Mouse (Mus musculus) embryonic facial prominence, embryonic 12.5 days (tissue): Measurements from ENCODE around the gene Hopx. TPM values are rescaled to one million over a fixed set of nuclear protein-coding genes. Genes with fewer than 3 reads are reported as not detected.

Source experiments
- ATAC-seq: fragments of 200-750 bp; cut with Nextera tagmentation; 2 replicates; pipeline ENCODE4 v1.8.0; 2017; ENCODE audit not compliant: insufficient number of reproducible peaks, insufficient read depth, low FRiP score, low TSS enrichment
- H3K27ac ChIP-seq: fragments of 300-500 bp; sonication (generic); 2 replicates; pipeline ENCODE4 v1.5.1; 2016; ENCODE audit warnings: mild to moderate bottlenecking
- H3K27me3 ChIP-seq: fragments of 300-500 bp; sonication (generic); 2 replicates; pipeline ENCODE4 v1.6.1; 2016; ENCODE audit warnings: mild to moderate bottlenecking, moderate library complexity
- H3K36me3 ChIP-seq: fragments of 300-500 bp; sonication (generic); 2 replicates; pipeline ENCODE4 v1.6.1; 2016; ENCODE audit warnings: mild to moderate bottlenecking
- H3K4me1 ChIP-seq: fragments of 300-500 bp; sonication (generic); 2 replicates; pipeline ENCODE4 v1.6.1; 2016
- H3K4me2 ChIP-seq: fragments of 300-500 bp; sonication (generic); replicated peaks from 2 replicates; pipeline ENCODE4 v1.6.1; 2016; ENCODE audit warnings: mild to moderate bottlenecking, moderate library complexity
- H3K4me3 ChIP-seq: fragments of 300-500 bp; sonication (generic); 2 replicates; pipeline ENCODE4 v1.5.1; 2016; ENCODE audit warnings: mild to moderate bottlenecking
- H3K9ac ChIP-seq: fragments of 300-500 bp; sonication (generic); 2 replicates; pipeline ENCODE4 v1.6.1; 2016; ENCODE audit warnings: mild to moderate bottlenecking, moderate library complexity
- H3K9me3 ChIP-seq: fragments of 300-500 bp; sonication (generic); 2 replicates; pipeline ENCODE4 v1.6.1; 2016; ENCODE audit warnings: mild to moderate bottlenecking, moderate library complexity
- WGBS: fragments of 180-500 bp; shearing (Covaris S2); methylation state at CpG from one replicate; pipeline ENCODE4 v1.1.7; 2016; 5-methylcytosine and 5-hydroxymethylcytosine counted together
- polyA plus RNA-seq: library from polyadenylated mRNA; unstranded; fragments of >200 nt; fragmentation: Nextera tagmentation; extraction: Ambion mirVana; gene quantifications from 2 replicates; pipeline ENCODE4 v1.2.1, GENCODE M21; 2016

Hopx gene
- polyA plus RNA-seq, 1 experiment from 2014 or later: 0.26 TPM

- ATAC-seq: no peak
- no peaks in the 10 kb centered on the region for H3K9me3 ChIP-seq
- H3K36me3 ChIP-seq: no peaks in the 10 kb centered on the region
- no peak overlapping the region for H3K27ac ChIP-seq
- H3K9ac ChIP-seq: no peak overlapping the region
- H3K4me3 ChIP-seq: no peak overlapping the region
- H3K27me3 ChIP-seq: no peaks in the 10 kb centered on the region
- H3K4me1 ChIP-seq: no peaks in the 10 kb centered on the region
- WGBS: 91% methylated on average over 5 of the region's 5 CpGs
- no peak overlapping the region for H3K4me2 ChIP-seq
Observed at GRCm38 (mm10) chr5:77052616-77053015, 62.3 kb downstream of the Hopx start.

- H3K4me2 ChIP-seq: no peak overlapping the region
- ATAC-seq: no peak
- H3K9ac ChIP-seq: no peak overlapping the region
- H3K27ac ChIP-seq: no peak overlapping the region
- 70% methylated on average over 5 of the region's 5 CpGs for WGBS
- H3K4me3 ChIP-seq: no peak overlapping the region
- no peaks in the 10 kb centered on the region for H3K9me3 ChIP-seq
- H3K4me1 ChIP-seq: no peaks in the 10 kb centered on the region
- no peaks in the 10 kb centered on the region for H3K36me3 ChIP-seq
- H3K27me3 ChIP-seq: no peaks in the 10 kb centered on the region
Observed at GRCm38 (mm10) chr5:77044362-77044761, 70.6 kb downstream of the Hopx start.

GRCm38 (mm10) chr5:77039391-77039790, 75.5 kb downstream of the Hopx start:
- no peak overlapping the region for H3K27ac ChIP-seq
- ATAC-seq: no peak

GRCm38 (mm10) chr5:77038451-77038850, 76.5 kb downstream of the Hopx start:
- Histone ChIP-seq H3K4me2 (no peak overlapping the region), H3K9me3 (no peaks in the 10 kb centered on the region), H3K27ac (no peak overlapping the region), H3K9ac (no peak overlapping the region), H3K4me1 (no peaks in the 10 kb centered on the region), H3K4me3 (no peak overlapping the region), H3K27me3 (no peaks in the 10 kb centered on the region), H3K36me3 (no peaks in the 10 kb centered on the region)
- no peak for ATAC-seq
- 85% methylated on average over 10 of the region's 10 CpGs for WGBS

More at GRCm38 (mm10) chr5:77039391-77039790, 75.5 kb downstream of the Hopx start:
- H3K4me2 ChIP-seq: no peak overlapping the region
- no peaks in the 10 kb centered on the region for H3K9me3 ChIP-seq
- no peaks in the 10 kb centered on the region for H3K36me3 ChIP-seq
- no peak overlapping the region for H3K9ac ChIP-seq
- H3K4me1 ChIP-seq: no peaks in the 10 kb centered on the region
- no peak overlapping the region for H3K4me3 ChIP-seq
- H3K27me3 ChIP-seq: no peaks in the 10 kb centered on the region

Other genes with a start within 250 kb of the Hopx start
- gene Aasdh, start 209.6 kb downstream of the Hopx start, polyA plus RNA-seq: 21.7 and 23.3 TPM in 2 replicates
- 298 and 308 TPM in 2 replicates for gene Paics, start 163.8 kb downstream of the Hopx start, polyA plus RNA-seq
- 26.9 and 29.9 TPM in 2 replicates for gene Ppat, start 163.5 kb downstream of the Hopx start, polyA plus RNA-seq
- gene Srp72, start 140.4 kb downstream of the Hopx start, polyA plus RNA-seq: 87.8 and 93.5 TPM in 2 replicates
- gene Arl9, start 111.1 kb downstream of the Hopx start, polyA plus RNA-seq: not detected in 2 replicates
- gene Thegl, start 99.1 kb downstream of the Hopx start, polyA plus RNA-seq: not detected in 2 replicates
- 1.2 and 2.3 TPM in 2 replicates for gene Spink2, start 96.3 kb upstream of the Hopx start, polyA plus RNA-seq
- 56.5 and 59.7 TPM in 2 replicates for gene Rest, start 150.4 kb upstream of the Hopx start, polyA plus RNA-seq
- 32.7 and 33.8 TPM in 2 replicates for gene Noa1, start 195.0 kb upstream of the Hopx start, polyA plus RNA-seq
- 76.4 and 78.9 TPM in 2 replicates for gene Polr2b, start 195.0 kb upstream of the Hopx start, polyA plus RNA-seq